Mouse (Mus musculus) right cerebral cortex, postnatal 25 days (tissue): ENCODE measurements at regions not wholly inside any gene's neighbourhood (a gene's known extent, or its start where the extent isn't known, plus 50 kb on each side); places are given as distances from the start of the nearest gene placed in this dataset.

Experiments
- DNase-seq: peaks from one replicate; pipeline ENCODE4 v3.0.0; 2022

DNA sequence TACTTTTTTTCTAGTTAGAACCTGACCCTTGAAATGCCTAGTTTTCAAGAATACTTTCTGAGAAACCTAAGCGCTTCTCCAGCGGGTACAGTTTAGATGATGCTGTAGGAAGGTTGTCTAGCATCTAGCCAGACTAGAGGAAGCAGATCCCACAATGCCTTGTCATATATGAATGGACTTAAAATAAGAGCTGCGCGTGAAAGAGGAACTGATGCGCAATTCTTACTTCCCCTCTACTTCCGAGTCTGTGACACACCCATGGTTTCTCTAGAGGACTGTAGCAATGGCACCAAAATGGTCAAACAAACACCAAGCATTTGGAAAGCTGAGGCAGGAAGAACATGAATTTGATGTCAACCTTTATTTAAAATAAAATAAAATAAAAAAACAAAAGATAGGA, 167.6 kb upstream of the Tyw5 start:
- DNase-seq = no peak

DNA sequence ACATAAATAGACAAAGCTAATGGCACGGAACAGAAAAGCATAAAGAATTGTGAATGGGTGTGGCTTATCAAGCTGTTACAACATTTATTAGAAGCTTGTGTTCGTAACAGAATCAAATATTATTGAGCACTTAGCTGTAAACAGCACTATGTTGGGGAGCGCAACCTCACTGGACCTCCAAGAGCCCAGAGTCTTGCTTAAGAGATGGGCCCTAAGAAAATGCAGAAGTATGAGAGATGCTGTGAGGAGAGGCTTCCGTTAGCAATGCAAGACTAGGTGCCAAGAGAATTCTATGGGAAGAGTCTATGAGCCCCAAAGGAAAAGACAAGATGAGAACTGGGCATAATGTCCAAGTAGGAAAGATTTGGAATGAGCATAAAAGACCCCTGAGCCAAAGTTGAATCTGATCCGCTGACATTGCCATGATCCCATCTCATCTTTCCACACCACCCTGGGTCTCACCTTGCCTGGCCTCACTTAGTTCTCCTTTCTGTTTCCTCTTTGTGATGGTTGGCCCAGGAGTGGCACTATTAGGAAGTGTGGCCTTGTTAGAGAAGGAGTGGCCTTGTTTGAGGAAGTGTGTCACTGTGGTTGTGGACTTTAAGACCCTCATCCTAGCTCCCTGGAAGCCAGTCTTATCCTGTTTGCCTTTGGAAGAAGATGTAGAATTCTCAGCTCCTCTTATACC, 169.3 kb upstream of the Tyw5 start:
- no peak for DNase-seq

DNA sequence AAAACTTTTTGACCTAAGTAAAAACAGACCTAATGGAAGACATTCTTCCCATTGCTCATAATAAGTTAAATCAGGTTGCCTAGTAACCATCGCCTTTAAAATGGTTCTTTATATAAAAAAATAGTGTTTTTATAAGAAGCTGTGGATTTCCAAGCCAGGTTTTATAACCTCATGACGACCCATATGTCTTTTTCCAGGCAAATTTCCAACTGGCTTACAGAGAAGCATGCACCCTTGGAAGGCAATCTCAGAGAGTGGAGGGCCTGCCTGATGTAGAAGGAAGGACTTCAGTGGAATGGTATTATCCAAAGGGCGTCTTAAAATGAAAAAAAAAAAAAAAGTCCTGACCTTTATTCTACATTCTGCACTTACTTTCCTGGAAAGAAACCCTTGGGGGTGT, 172.2 kb upstream of the Tyw5 start:
- no peak for DNase-seq

DNA sequence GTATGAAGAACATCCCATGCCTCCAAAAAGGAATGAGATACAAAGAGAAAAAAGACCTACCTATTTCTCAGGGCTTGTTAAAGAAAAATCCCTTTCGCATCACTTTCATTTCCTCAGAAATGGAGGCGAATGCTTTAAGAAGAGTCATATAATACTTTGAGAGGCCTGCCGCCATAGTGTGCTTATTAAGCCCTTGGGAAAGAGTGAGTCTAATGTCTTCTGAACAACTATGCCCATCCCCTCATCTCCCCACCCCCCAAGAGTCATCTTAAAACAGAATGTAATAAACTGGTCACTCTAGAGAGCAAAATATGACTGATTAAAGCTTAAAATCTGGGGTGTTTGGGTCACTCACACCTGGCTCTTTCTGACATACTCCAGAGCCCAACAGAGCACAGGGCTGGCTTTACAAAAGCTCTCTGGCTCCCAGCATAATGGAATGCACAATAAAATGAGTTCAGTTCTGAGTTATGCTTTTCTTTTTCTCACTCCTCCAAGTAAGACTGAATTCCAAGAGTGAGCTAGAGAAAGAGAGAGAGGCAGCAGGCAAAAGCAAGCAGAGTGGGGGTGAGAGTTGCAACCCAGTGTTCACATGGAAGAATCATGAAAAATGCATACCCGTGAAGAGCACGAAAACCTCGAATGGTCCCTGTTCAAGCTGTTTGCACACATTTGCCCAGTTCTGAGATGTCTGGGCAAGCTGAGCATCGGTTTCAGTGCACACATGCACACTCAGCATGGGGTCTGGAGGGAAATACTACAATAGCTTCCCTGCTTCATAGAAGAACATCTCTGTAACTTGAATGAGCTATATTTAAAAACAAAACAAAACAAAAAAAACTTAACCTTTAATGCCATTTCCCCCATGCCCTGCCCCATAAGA, 180.0 kb upstream of the Spats2l start:
- no peak for DNase-seq

DNA sequence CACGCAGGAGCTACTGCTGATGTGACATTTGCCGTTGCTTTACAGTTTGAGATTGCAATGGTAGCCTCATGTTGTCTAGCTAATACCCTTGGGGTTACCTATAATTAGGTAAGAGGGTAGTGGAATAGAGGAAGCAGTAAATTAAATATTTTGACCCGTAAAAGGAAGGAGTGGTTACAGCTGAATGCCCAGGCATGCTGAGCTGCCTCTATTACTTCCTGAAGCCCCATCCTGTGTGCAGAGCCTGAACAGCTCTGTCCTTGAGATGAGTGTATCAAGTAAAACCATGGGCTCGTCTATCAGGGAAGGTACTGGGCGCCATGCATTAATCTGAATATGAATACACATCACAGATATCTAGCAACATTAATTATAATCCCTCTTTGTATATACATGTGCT, 179.1 kb upstream of the Spats2l start:
- no peak for DNase-seq

DNA sequence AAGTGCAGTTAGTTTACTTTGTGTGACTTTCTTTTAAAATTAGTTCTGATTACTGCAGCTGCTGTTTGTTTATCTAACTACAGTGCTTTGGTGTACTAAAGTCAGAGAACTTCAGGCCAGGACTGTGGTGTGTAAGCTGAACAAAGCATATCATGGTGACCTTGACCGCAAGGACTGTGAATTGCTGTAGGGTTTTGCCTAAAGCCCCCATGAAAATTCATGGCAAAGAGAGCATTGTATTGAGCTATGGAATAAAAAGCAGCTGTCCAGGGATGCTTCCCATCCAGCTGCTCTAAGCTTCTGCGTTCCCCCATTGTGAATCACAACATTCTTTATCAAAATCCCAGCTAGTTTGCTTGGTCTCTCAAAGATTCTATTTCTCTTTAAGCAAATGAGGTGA, 173.0 kb upstream of the Spats2l start:
- no peak for DNase-seq

DNA sequence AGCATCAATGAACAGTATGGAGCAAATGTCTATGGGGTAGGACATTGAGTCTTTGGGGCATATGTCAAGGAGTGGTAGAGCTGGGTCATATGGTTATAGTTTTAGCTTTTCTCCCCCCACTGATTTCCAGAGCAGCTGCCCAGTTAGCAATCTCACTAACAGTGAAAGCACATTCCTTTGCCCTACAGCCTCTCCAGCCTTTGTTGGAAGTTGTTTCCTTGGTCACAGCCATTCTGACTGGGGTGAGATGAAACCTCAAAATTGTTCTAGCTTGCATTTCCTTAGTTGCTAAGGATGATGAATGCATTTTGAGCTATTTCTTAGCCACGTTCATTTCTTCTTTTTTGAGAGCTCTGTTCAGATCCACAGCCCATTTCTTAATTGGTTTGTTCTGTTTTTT, 168.4 kb upstream of the Spats2l start:
- no peak for DNase-seq

DNA sequence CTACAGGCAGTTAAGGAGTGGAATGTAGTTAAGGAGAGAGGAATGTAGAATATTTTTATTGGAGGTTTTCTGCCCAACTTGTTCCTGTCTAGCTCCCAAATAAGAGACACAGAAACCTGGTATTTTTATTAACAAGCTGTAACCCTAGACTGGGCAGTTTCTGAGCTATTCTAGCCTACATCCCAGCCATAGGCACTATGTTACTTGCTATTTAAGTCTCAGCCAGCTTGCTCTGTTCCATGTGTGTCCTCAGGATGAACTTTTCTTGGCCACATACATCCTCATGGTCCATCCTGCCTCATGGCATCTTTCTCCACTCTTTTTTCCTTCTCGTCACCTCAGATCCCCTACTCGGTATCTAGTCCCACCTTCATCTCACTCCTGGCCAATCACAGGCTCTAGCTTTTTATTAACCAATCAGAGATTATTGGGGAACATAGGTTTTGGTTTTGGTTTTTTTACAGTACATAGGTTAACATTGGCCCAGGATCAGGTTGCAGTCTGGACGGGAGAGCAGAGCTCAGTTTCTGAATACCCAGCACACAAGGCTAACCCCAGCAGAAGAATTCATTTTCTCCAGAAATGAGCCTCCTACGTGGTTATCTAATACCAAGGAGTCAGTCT, 167.8 kb upstream of the Spats2l start:
- DNase-seq = no peak

DNA sequence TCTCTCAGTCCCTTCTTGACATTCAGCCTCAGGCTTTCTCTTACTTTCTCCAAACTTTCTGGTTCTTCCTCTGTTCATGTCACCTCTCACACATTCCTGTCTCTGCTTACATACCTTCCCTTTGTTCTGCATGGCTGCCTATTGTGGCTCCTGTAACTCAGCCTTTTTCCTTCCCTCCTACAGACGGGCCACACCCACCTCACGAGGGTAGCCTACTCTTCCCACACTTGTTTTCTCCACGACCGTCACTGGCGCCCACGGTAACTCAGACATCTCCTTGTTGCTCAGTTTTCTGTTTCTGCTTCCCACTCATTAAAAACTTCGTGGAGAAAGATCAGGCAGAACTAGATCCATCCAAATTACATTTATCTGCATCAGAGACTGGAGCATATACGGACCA, 166.9 kb upstream of the Spats2l start:
- DNase-seq = peak; percentile 16

DNA sequence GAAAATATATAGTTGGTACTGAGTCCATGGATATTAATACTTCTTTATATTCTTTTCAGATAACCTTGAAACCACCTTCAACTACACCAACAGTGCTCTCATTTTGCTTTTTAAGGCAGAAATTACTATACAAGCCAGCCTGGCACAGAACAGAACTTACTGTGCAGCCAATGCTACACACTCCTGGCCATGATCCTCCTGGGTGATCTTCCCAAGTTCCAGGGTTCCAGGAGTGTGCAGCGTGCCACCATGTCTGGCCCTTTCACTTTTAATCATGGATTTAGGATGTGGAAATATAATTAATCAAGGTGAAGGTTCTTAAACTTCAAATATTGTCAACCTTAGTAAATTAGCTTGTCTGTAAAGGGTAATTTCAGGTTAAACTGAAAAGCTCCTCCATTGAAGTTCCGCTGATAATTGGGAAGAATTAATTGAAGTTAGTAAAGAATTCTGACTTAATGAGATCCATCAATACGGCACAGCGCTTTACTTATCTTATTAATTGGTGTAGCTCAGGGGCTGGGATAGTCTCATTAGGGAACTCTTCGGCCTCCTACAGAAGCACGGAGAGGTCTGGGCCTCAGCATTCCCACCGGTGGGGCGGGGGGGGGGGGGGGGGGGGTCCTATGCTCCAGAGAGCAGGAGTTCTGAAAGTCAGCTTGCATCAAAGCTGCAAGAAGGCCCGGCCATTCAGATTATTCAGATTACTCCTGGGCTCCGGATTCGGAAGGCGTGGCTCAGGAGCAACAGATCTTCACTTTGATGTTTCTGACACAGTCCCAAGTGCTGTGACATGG, 166.1 kb upstream of the Spats2l start:
- no peak for DNase-seq

DNA sequence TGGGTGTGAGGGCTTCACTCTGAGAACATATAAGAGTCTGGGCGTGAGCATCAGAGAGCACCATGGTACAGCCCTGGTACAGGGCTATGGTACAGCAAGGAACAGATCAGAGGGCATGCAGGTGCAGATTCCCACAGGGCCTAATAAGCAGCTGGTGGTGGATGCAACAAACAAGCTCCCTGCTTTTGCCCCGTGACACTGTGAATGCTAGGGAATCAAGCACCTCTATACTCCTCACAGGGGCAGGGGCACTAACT, 165.6 kb upstream of the Spats2l start:
- DNase-seq = no peak

DNA sequence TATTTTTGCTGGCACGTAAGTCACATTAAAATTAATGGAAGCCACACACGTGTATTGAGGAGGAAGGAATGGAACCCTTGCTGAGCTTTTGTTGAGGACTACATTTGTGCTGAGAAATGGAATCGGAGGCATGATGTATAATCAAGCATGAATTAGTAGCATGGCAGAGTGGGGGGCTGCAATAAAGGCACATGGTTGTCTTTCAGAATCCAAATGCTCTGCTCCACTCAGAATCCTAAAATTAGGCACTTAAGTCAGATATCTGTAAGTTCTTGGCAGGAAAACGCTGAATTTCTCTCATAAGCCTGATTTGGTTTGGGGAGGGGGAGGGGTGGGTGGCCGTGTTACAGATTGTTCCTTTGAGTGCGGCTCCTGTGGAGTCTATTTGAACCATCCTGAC, 164.7 kb upstream of the Spats2l start:
- DNase-seq = no peak

DNA sequence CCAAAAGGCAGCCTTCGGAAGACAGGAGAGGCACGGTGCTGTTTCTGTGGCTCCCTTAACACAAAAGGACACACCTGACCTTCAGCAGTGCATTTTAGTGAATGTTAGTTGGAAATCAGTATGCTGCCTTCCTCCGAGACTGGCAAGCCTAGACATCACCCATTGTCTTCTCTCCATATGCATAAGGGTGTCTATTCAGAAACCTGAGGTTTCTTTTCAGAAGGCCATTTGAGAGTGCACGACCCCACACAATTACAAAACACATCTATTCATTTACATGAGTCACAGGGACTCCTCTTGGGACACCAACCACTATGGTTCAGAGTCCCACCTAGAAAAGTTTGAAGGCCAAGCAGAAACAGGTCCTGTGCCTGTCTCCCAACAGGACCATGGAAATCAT, 161.8 kb upstream of the Spats2l start:
- no peak for DNase-seq

DNA sequence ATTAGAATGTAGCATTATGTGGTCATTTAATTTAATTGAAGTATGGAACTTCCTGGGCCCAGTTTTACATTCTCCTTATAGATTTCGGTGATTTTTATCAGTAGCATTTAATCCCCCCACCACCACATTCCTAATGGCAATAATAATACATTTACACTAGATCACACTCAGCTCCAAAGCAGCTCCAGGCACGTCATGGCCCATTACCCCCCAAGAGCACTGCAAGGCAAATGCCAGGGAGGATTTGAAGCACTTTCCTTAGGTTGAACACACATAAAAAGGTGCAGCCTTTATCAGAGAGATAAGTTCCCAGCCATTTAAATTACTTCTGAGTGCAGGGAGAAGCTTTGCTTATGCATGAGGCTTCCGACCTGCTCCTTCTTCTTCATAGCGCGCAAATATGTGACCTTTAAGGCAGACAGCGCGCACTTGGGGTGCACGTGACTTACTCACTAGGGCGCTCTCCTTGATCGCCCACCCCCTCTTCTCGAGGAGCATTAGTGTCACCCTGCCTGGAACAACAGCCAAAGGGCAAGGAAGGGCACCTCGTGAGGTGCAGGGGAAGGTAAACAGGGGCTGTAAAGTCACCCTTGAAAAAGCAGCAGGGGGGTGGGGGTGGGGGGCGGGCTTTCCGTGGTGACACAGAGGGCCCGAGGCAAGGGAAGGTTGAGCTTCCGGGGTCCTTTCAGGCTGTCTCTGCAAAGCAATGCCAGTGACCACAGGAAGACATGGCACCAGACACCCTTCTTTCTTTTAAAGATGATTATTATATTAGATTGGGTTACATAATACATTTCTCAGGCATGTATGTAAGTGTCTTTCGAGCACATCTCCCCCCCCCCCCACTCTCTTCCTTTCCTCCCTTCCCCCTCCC, 160.8 kb upstream of the Spats2l start:
- DNase-seq = no peak

DNA sequence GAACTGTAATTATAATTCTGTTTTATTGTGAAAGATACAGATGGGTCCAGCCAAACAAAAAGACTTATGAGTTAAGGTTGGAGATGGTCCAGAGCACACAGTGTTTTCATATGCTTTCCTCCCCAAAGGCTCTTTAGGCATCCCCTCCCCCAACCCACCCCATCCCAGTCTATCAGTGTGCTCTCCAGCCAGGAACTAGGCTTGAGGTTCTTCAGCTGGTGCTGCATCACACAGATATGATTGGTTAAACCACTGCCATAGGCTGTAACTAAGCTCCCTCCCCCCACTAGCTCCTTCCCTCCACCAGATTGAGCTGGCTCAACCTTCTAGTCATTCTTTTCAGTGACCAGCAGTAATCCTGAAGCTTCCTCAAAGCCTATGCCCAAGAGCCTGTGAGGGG, 158.8 kb upstream of the Spats2l start:
- DNase-seq = no peak

DNA sequence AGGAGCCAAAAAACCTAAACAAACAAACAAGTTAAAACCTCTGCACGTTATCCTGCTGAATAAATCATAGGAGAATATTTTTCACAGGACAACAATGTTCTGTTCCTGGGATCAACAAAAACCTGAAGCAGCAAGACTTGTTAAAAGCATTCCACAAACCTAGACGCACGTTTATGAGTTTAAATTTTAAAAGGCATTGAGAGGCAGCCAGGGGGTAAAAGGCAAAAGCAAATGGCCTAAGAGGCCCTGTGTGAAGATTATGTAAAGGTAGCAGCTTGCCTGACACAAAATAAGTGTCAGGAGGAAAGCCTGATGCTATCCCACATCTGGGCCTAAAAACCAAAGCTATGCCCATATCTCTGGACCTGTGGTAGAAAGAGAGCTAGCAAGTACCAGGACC, 156.6 kb upstream of the Spats2l start:
- no peak for DNase-seq

DNA sequence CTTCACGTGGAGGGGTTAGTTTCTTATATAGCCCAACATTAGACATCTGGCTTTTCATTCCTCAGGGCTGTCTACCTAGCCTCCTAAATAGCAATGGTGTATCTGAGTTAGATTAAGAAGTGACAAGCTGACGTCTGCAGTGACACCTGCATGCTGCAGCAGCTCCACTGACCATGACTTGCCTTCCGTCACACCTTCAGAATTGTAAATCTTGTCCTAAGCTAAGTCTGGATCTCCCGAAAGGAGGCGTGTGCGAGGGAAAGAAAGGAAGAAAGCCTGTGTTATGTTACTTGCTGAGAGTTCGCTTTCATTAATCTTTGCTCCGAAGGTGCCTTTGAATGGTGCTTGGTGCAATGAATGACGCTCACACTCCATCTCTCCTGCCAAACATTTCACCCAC, 151.4 kb upstream of the Spats2l start:
- no peak for DNase-seq

DNA sequence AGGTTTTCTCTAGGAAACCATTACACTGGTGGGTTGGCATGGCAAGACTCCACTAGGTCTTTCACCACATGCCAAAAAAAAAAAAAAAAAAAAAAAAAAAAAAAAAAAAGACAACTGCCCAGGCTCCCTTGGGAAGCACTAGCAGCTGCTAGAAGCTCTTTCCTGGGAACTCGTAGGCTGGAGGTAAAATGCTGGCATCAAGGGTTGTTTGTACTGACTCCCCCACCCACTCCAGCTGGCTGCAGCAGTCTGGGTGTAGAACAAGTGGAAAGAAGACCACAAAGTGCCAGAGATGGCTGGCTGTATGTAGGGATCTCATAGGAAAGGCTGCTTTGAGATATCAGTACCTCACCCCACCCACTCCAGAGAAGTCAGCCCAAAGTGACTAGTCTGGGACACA, 140.0 kb upstream of the Spats2l start:
- peak; percentile 38 for DNase-seq

DNA sequence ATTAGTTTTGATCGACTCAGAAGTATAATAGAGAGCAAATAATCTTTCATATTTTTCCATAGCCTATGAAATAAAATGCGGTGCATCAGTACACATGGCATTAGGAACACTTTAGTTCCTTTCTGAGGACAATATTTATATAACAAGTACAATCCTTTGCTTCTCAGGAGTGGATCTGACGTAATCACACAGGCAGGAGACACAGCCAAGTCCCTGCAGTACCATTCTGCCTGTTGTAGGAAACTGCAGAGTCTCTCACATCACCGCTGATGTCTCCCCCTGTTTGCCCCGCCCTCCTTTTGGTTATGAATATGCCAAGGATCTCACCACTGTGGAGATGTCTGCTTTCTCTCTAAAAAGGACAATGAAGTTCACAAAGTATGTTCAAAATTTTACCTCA, 131.8 kb upstream of the Spats2l start:
- no peak for DNase-seq

DNA sequence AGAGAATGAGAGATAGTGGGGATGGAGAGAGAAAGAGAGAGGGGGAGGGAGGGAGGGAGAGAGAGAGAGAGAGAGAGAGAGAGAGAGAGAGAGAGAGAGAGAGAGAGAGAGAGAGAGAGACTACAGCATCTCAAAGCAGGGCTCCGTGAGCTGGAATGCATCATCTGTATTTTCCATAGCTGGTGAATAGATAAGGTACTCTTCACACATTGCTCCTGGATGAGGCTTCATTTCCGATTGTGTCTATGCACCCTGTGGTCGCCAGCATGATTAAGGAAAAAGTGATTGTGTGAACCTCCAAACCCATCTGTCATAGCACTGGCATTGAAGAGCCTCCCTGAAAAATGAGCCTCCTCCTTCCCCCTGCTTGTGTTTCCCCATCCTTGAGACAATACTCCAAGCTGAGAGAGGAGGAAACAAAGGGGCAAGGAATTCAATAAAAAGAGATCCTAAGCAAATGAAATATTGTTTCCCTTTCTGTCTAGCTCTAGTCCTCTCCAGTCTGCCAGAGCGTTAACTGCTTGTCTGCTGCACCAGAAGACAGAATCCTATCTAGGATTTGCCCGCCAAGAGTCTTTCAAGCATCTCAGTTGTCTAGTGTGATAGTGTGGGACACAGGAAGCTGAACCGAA, 130.4 kb upstream of the Spats2l start:
- DNase-seq = no peak

DNA sequence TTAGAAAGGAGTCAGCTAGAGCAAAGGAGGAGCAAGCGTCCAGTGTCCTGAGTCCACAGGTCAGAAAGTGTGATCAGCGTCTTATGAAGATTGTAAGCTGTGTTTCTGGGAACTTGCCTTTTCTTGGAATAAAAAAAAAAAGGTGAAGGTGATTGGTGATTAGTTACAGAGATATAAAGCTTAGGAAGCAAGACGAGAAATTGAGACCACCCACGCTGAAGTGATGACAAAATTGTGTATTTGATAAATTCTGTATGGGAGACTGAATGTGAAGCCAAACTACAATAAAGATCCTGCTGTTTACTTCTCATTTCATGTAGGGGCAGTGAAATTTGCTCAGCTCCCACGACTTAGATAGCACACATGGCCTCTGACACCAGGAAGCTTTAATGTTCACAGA, 109.0 kb upstream of the Spats2l start:
- DNase-seq = no peak

DNA sequence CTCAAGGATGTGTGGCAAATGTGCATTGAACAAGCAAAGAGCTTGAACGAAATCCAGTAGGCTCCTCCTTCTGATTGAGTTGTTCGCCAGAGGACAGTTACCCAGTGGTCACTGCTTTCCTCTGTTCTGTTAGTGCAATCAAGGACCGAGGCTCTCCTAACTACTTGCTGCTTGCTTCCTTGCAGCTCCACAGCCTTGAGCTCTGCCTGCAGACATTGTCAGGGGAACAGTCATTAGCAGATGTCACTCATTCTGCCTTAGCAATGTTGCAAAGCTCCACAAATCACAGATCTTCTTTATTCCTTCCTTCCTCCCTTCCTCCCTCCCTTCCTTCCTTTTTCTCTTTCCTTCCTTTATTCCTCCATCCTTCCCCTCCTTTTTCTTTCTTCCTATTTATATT, 108.2 kb upstream of the Spats2l start:
- DNase-seq = no peak
